Mouse (Mus musculus): Measurements from ENCODE around the gene Hs2st1. TPM values are rescaled to one million over a fixed set of nuclear protein-coding genes. Genes with fewer than 3 reads are reported as not detected.
A peak's percentile ranks its signal among the peaks of the same experiment; 100 is the strongest.

Gene Hs2st1
- total RNA-seq, 2 experiments from 2014 or later = 49.4 to 52.5 TPM

DNA sequence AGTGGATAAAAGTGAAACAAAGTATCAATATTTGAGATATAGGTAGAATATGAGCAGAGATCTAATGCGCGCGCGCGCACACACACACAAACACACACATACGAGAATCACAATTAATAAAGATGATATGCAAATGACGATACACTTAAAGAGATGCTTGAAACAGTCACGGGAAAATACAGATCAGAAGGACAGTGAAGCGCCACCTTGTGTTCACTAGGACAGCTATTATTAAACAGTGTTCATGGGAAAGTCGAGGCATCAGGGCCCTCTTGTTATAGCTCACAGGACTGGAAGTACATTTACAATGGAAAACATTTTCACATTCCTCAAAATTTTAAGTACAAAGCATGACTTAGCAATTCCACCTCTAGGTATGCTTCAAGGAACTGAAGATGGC is 102.5 kb downstream of the Hs2st1 start:
- intact Hi-C loops (cut with DNase I) = no loop called here
- DNase-seq (ENCODE audit: low spot score in 2 of 2) = no peak

DNA sequence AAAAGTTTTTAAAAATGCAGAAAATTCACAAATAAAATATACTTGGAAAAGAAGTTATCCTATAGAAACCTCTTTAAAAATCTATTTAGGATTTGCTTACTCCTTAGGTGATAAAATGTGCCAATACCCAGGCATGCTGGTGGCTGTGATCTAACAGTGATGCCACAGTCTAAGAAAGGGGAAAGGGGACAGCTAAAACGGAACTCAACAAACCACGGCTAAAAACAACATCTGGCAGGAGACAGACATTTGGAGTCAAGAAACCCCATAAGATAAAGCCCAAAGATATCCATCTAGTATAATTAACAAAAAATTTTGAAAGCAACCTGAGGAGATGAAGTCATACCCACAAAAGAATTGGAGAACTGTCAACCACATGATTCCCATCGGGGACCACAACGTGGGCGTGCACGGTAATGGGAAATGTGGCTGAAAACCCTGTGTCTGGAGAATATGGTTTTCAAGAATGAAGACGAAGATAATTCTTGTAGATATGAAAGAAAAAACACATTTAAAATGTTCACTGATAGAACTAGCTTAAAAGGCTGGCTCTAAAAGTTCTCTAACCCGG is 103.8 kb downstream of the Hs2st1 start:
- intact Hi-C loops (cut with DNase I) = no loop called here
- no peak for DNase-seq (ENCODE audit: low spot score in 2 of 2)

DNA sequence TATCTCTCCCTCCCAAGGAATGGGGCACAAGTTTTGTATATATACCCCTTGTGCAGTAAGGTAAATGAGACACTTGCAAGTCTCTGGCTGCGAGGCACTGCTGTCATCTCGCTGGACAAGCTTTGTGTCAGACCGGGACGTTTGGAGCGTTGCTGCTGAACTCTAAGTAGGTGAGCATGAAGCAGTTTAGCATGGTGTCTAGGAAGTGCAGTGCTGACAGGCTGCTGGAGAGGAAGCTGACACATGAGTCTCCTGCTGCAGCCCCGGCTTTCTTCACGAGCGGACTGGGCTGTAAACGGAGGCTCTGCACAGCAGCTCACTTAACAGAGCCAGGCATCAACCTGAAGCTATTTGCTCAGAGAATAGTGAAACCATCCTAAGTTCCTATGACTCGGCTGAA is 107.3 kb downstream of the Hs2st1 start:
- intact Hi-C loops (cut with DNase I) = no loop called here
- no peak for DNase-seq (ENCODE audit: low spot score in 2 of 2)

DNA sequence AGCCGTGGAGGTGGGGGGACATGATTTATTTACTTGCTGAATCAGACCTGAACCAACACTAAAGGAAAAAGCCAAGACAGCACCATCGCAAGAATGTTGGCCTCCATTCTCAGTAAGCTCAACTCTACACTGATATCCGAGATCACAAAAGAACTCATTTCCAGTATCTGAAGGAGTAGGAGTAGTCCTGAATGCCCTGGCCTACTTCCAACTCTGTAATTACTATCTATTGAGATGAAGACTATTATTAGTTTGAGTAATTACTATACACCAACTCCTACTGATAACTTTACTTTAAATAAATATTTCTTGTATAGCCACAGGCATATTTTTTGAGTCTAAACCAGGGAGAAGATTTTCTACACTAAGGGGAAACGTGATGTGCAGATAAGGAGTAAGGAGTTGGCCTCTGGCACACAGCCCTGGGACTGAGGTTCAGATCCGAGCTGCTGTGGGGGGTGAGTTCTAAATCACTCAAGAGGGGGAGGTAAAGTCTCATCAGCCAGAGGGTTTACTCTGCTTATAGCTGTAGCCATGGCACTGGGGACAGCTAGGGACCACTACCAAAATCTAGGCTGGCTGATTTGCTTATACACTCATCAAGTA is 109.7 kb downstream of the Hs2st1 start:
- no peak for DNase-seq (ENCODE audit: low spot score in 2 of 2)
- intact Hi-C loops (cut with DNase I) = no loop called here

DNA sequence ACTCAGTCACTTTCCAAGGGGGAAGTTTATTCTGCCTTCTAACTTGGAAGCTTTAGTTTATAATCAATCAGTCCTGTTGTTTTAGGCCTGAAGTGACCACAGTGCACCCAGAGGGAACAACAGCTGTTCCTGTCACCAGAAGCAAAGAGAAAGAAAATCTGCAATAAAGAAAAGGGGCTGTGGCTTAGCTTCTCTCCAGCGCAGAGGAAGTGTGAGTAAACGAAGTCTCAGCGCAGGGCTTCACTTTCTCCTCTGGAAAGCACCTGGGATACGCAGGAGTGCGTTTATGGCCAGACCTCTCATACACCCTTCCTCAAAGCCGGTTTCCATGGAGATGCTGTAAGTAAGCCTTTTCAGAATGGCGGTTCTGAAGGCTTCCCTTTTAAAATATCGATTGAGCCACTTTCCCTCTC is 110.7 kb downstream of the Hs2st1 start:
- intact Hi-C loops (cut with DNase I) = no loop called here
- no peak for DNase-seq (ENCODE audit: low spot score in 2 of 2)

DNA sequence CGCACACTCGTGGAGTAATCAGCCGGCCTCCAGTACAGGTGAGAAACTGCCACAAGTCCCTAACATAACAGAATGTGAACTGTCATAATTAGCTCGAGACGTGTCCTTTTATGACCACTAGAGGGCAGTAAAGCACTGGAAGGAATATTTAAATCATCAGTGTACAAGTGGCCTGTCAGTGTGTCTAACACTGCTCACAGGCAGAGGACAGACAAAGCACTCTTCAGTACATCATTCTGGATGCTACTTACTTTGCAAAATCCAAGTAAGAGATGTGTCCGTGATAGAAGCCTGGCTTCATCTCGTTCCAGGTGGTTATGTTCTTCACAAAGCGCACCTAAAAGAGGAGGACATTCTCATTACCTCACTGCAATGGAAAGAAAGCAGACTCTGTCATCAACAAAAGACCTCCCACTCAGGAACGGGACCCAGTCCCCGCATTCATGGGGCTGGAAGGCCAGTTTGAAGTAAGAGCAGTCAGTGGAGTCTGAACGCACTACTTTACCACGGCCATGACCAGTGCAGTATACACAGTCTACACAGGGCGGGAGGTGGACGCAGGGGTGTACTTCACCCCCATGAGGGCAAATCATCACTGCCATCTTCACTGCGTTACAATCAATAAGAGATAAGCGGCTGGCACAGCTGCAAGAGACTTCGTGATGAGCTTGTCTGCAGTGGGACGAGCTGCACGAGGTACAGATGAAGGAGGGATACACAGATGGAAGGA is 116.1 kb downstream of the Hs2st1 start:
- DNase-seq (ENCODE audit: low spot score in 2 of 2) = peak; percentile 67 to 84
- intact Hi-C loops (cut with DNase I) = loop anchor here (1.0 to 5.0 kb wide), 4 partner anchors 113 to 267 kb away; partner anchors contain the start of gene Sh3glb1

DNA sequence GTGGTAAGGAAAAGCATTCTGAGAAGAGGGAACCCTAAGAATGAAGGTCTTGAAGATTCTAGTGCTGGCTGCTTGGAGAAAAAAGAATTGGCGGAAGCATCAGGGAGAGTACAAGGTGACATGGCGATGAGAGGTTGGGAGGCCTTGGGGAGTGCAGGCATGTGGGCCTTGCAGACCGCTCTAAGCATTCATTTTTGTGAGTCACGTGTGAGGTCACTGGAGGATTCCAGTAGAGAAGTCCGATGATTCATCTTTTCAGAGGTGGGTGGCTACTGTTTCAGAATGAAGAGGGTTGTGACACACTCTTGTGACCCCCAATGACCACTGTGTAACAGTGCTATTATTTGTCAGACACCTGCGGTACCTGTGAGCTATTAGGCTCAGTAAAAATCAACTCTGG is 121.0 kb downstream of the Hs2st1 start:
- intact Hi-C loops (cut with DNase I) = no loop called here
- DNase-seq (ENCODE audit: low spot score in 2 of 2) = peak in 1 of 2 experiments; percentile 33

DNA sequence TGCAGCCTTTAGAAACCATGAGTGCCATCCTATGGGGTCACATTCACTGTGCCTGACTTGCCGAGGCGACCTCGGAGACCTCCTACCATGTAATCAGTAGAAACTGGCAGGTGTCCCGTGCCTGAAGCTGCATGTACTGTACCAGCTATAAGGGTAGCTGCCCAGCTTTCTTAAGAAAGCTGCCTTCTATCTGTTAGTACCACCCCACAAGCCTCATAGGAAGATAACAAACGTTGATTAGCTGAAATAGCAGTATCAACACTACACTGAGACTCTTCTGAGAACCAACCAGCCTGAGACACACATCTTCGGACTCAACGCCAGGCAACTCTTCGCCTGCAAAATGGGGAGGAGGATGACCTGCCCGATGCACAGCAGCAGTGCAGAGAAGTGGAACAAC is 122.1 kb downstream of the Hs2st1 start:
- no peak for DNase-seq (ENCODE audit: low spot score in 2 of 2)
- intact Hi-C loops (cut with DNase I) = no loop called here

DNA sequence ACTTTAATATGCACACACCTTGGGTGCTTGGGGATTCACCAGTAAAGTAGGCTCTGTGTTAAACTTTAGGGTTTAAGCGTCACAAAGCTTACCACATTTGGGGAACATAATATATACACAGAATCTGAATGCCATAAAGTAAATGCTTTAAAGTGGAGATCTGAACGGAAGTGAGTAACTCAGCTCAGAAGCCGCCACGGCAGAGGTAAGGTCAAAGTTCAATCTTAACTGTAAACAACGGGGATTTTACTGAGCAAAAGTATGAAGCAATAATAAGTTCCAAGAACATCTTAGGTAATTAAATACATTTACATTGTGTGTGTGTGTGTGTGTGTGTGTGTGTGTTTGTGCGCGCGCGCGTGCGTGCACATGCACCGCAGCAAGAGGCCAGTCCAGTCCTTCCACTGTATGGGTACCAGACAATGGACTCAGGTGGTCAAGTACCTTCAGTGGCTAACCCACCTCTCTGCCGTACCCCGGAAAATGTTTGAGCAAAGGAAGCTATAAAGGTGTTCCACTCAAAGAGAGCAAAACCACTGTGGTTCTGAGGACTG is 123.8 kb downstream of the Hs2st1 start:
- intact Hi-C loops (cut with DNase I) = no loop called here
- no peak for DNase-seq (ENCODE audit: low spot score in 2 of 2)

DNA sequence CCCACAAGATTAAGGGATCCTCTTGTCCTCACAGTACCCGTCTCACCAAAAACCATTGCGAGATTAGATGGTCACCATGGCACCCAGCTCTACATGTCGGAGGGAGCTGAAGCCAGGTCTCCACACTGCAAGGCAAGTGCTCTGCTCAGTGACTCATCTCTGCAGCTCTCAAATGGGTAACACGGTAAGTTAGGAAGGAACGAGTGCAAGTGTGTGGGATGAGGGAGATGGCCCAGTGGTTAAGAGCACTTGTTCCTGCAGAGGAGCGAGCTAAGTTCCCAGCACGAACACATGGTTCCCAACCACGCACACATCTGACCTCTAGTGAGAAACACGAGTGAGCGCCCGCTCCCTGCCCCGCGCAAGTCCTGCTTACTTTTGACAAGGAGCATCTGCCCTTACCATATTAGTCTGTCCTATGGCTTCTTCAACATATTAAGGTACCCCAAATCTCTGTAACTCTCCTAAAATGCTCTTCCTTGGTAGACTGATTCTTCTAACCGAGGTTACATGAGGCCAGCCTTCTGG is 132.0 kb downstream of the Hs2st1 start:
- intact Hi-C loops (cut with DNase I) = no loop called here
- DNase-seq (ENCODE audit: low spot score in 2 of 2) = peak in 1 of 2 experiments; percentile 45

DNA sequence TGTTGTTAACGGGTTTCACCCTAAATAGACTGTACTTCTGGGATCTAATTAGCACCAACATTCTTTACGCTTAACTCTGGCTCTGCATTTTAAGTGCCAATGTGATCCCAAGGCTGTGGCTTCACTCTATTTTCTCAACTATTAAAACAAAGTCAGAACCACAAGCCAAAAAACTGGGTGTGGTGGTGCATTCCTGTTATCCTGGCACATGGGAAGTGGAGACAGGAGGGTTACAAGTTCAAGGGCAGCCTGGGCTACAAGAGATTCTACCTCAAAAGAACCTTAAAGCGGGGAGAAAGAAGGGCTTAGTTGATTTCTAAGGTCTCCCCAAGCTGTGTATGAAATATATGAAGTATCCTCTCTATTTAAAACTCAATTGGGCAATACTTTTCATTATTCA is 133.9 kb downstream of the Hs2st1 start:
- intact Hi-C loops (cut with DNase I) = no loop called here
- no peak for DNase-seq (ENCODE audit: low spot score in 2 of 2)

DNA sequence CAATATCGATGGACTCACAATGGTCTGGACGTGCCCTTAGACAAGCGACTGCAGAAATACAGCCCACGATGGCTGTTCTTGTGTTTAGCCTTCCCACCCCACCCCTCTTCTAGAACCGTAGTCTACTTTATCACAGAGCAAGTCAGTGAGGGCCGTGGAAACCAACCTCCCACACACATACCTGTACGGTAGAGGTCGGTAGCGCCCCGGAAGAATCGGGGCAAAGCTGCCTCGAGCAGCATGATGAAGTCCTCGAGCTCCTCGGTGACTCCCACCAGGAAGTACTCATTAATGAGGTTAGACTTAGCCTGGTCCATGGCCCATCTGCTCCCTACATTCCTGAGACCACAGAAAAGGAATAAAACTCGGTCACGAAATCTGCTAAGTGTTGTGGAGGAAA is 134.7 kb downstream of the Hs2st1 start:
- intact Hi-C loops (cut with DNase I) = no loop called here
- no peak for DNase-seq (ENCODE audit: low spot score in 2 of 2)

DNA sequence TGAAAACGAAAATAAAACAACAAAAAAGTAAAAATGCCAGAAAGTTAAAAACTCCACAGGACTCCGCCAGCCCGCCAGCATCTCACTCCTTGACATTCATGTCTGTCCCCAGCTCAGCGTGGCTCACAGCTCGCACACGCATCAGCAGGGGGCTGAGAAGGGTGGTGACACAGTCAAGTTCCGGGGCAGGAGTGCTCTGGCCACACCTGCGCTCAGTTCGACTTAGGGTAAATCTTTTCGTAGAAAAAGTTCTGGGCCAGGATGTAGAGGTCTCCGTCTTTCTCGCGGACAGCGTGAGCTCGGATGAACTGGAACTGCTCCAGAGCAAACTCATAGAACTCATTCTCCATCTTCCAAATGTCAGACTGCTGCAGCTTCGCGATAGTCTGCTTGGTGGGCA is 135.7 kb downstream of the Hs2st1 start:
- intact Hi-C loops (cut with DNase I) = no loop called here
- DNase-seq (ENCODE audit: low spot score in 2 of 2) = no peak

DNA sequence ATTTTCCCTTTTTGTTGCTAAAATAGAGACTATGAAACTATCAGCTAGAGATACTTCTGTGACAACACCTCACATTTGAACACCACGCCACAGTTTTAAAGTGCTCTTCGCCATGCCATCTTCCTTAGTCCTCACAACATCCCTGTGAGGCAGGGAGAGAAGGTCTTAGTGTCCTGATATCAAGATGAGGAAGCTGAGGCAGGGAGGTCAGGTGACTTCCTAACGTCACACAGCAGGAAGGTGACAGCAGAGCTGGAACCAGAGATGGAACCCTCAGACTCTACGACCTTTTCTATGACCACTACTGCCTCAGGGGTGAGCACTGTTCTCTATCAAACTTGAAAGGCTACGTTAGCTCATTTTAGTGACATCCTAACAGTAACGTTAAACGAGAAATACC is 136.9 kb downstream of the Hs2st1 start:
- intact Hi-C loops (cut with DNase I) = no loop called here
- no peak for DNase-seq (ENCODE audit: low spot score in 2 of 2)

DNA sequence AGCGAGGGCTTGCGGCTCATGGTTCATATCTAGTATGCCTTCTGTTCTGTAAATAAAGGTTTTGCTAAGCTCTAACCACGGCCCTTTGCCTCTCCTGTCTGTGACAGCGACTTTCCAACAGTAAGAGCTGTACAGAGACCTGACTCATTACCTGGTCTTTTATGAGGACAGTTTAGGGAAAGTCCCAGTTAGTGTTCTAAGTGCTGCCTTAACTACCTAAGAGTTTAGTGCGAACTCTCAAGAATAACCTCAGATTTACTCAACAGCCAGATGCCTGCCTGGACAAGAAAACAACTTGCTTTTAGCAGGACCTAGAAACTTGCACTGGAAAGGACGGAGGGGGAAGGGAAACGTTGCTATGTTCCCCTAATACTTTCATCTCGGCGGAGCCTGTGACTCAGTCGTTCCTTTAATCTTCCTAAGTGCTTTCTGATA is 137.8 kb downstream of the Hs2st1 start:
- intact Hi-C loops (cut with DNase I) = no loop called here
- no peak for DNase-seq (ENCODE audit: low spot score in 2 of 2)

DNA sequence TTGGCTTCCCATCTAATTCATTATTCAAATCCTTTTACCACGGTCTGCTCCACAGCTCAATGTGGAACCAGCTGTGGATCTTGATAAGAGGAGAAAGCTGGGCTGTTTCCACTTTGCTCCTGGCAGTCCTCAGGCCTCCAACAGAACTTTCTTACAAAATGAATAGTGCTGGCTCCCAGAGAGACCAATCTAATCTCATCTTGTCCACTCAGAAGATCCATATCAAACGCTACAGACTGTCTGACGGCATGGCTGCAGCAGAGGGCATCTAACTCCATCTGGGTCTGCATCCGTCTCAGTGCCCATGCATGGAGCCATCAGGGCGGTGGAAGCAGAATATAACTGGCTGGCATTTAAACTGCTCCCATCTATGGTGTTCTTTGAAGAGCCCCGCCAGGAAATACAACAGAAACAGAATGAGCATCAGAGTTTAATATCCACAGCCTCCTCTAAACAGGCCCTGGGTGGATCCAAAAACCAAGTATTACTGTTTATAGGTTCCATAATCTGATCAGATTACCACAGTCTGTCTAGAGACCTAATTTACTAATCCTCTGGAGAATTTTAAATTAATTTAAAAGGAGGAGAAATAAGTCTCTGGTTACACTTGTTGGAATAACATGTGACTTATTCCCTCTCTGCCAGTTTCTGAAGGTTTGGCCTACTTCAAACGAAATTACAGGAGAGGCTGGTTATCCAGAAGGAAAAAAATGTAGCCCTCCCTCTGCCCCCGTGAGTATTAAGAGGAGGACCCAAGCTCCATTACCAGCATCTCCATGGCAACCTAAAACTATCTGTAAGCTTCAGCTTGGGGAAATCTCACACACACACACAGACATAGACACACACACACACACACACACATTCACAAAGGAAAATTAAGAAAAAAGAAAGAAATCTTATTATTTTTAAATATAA is 141.2 kb downstream of the Hs2st1 start:
- DNase-seq (ENCODE audit: low spot score in 2 of 2) = peak in 1 of 2 experiments; percentile 45
- intact Hi-C loops (cut with DNase I) = no loop called here

DNA sequence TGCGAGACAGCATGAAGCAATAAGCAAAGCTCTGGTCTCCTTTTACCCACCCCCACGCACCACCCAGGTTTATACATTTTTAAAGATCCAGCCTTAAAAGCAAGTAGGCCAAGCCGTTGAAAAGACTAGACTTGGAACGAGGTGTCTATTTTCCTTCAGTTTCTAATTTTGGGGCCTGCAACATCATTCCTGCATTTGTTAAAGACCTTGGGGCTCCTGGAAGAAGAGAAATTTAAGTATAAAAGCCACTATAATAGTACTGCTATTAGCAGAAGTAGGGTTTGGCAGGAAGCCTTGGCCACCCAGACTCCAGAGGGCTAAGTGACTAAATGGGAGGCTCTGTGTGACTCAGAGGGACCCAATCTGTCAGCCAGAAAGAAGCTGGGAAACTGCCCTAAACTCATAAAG is 144.9 kb downstream of the Hs2st1 start:
- intact Hi-C loops (cut with DNase I) = loop anchor here (1.0 kb wide), 1 partner anchor 14 kb away; no protein-coding TSS in a partner anchor
- DNase-seq (ENCODE audit: low spot score in 2 of 2) = peak; percentile 71 to 96

DNA sequence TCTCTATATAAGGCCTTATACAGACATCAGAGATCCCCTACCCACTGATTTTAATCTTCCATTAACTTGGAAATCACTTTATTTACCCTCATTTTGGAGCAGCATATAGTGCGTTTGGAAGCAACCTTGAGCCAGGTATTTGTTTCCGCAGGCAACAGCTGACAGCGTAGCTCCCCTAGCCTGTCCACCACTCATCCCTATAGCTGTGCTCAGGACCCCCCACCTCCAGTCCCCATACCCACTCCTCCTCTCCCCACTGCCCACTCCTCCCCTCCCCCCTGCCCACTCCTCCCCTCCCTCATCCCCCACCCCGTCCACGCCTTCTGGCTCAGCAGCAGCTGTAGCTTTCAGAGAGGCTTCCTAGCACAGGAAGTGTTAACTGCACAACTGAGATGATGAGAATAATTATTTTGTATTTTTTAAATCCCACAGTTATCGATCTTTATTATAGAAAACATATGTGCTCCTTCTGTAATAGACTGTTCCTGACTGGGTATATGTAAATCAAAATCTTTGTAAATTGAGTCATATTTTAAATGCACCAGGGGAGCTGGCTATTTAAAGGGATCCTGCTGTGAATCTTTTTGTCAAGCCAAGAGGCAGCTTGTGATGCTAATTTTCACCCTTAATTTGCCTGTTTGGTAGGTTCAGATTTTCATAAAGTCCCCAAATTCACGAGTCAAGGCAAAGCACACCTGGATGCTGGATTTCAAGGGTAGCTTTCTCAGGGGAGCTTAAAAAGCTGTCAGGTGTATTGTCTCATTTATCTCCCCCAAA is 148.4 kb downstream of the Hs2st1 start:
- DNase-seq (ENCODE audit: low spot score in 2 of 2) = no peak
- intact Hi-C loops (cut with DNase I) = no loop called here

DNA sequence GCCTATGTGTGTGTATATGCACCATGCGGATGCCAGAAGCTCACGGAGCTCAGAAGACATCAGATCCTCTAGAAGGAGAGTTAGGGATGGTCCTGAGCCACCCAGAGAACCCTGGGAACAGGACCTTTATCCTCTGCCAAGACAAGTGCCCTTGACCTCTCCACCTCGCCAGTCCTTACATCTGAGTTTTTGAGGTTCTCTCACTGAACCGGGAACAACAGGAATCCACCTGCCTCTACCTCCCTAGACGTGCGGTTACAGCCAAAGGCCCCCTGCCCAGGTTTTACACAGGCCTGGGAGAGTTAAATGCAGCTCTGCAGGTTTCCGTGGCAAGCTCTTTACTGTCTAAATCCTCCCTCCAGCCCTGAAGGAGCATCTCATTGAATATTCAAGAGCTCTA is 156.2 kb downstream of the Hs2st1 start:
- intact Hi-C loops (cut with DNase I) = no loop called here
- no peak for DNase-seq (ENCODE audit: low spot score in 2 of 2)

Data from left cerebral cortex, postnatal 25 days (tissue).